Mouse (Mus musculus): ENCODE measurements around the gene Gpr107.

- TF ChIP-seq POLR2A (IDR thresholded peaks at IDR 0.05; ENCODE audit: low read depth, low read length) = no peak
- TF ChIP-seq CTCF (IDR thresholded peaks at IDR 0.05; ENCODE audit: borderline replicate concordance, insufficient read depth, low read length) = no peak
Measured at GRCm38 (mm10) chr2:31165529-31165928, 13.4 kb downstream of the Gpr107 start.
